Mouse (Mus musculus) embryonic fibroblast, embryonic 13.5 days (primary cell): ENCODE measurements at regions not wholly inside any gene's neighbourhood (a gene's known extent, or its start where the extent isn't known, plus 50 kb on each side); places are given as distances from the start of the nearest gene placed in this dataset.

Source experiments
- CTCF ChIP-seq: IDR thresholded peaks from 2 replicates; pipeline ENCODE4 v1.5.1; 2011; ENCODE audit warnings: mild to moderate bottlenecking, control low read depth, low read length, moderate library complexity, borderline replicate concordance; ENCODE audit not compliant: insufficient read depth
- POLR2A ChIP-seq: IDR thresholded peaks from 2 replicates; pipeline ENCODE4 v1.6.1; 2011; ENCODE audit warnings: low read depth, mild to moderate bottlenecking, control low read depth, low read length, moderate library complexity

DNA sequence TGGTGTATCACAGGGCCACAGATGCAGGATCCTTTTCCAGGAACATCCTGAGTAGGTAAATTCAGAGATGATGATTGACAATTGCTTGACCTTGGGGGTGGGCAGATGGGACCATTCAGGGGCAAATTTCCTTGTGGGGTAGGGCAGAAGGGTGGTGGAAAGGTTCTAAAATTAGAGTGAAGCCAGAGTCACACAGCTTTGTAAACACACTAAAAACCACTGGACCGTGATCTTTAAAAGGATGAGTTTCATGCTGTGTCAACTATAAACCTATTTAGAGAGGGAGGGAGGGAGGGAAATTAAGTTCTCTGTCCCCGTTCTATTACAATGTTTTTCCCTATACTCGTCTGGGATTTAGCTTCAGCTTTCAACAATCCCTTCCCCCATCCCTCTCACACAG is 286.7 kb downstream of the Gadd45g start:
- TF ChIP-seq CTCF: no peak
- TF ChIP-seq POLR2A: no peak
